Mouse (Mus musculus) kidney, embryonic 16.5 days (tissue): ENCODE measurements around the gene Col18a1. TPM values are rescaled to one million over a fixed set of nuclear protein-coding genes. Genes with fewer than 3 reads are reported as not detected.

Source experiments
- ATAC-seq: fragments of 200-750 bp; cut with Nextera tagmentation; 2 replicates; pipeline ENCODE4 v1.8.0; 2017; ENCODE audit warnings: moderate TSS enrichment; ENCODE audit not compliant: low FRiP score, low TSS enrichment
- H3K27ac ChIP-seq: fragments of 300-500 bp; sonication (generic); 2 replicates; pipeline ENCODE4 v1.5.1; 2014; ENCODE audit warnings: low read length
- H3K27me3 ChIP-seq: fragments of 300-500 bp; sonication (generic); 2 replicates; pipeline ENCODE4 v1.6.1; 2014; ENCODE audit warnings: low read length, control low read depth, mixed read lengths; ENCODE audit not compliant: insufficient read depth
- H3K36me3 ChIP-seq: fragments of 300-500 bp; sonication (generic); 2 replicates; pipeline ENCODE4 v1.6.1; 2014; ENCODE audit warnings: low read length, control low read depth, mixed read lengths; ENCODE audit not compliant: insufficient read depth
- H3K4me1 ChIP-seq: fragments of 300-500 bp; sonication (generic); 2 replicates; pipeline ENCODE4 v1.6.1; 2014; ENCODE audit warnings: low read length, control low read depth, mixed read lengths; ENCODE audit not compliant: insufficient read depth
- H3K4me2 ChIP-seq: fragments of 300-500 bp; sonication (generic); replicated peaks from 2 replicates; pipeline ENCODE4 v1.6.1; 2014; ENCODE audit warnings: low read depth, low read length
- H3K4me3 ChIP-seq: fragments of 300-500 bp; sonication (generic); 2 replicates; pipeline ENCODE4 v1.5.1; 2014; ENCODE audit warnings: mild to moderate bottlenecking, low read length
- H3K9ac ChIP-seq: fragments of 300-500 bp; sonication (generic); replicated peaks from 2 replicates; pipeline ENCODE4 v1.6.1; 2014; ENCODE audit warnings: low read length
- H3K9me3 ChIP-seq: fragments of 300-500 bp; sonication (generic); 2 replicates; pipeline ENCODE4 v1.6.1; 2016; ENCODE audit warnings: low read length, control low read depth
- WGBS: fragments of 180-500 bp; shearing (Covaris S2); extraction: QIAGEN DNeasy Blood & Tissue Kit; methylation state at CpG from one replicate; pipeline ENCODE4 v1.1.7; 2014; 5-methylcytosine and 5-hydroxymethylcytosine counted together
- polyA plus RNA-seq: library from polyadenylated mRNA; unstranded; fragments of >200 nt; fragmentation: Nextera tagmentation; extraction: Ambion mirVana; gene quantifications from 2 replicates; pipeline ENCODE4 v1.2.1, GENCODE M21; 2015

Gene Col18a1
- polyA plus RNA-seq, 1 experiment from 2014 or later: 257 TPM

DNA sequence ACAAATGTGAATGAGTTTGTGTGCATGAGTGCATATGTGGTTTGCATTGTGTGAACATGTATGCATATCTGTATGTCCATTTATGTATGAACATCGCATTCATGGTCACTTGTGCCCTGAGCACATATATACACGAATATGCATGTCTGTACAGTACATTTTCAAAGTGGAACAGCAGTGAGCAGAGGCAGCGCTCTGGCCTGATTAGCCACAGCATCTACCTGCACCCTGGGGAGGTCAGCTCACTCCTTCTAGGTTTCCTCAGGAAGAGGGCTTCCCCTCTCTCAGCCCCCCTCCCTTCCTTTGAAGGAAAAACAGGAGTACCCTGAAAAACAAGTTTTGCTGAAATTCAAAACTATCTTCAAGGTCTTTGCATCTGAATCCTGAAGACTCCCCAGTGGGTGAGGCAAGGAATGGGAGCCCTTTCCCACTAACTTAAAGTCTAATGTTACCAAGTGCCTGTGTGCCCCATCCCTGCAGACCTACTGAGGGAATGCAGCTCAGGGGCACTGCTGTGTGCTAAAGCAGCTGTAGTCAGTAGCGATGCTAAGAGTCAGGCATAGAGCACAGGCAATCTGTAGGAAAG, 2.9 kb downstream of the Col18a1 start:
- no peaks in the 10 kb centered on the region; the same call in 1 of the 2 replicates for H3K27me3 ChIP-seq
- peak overlapping the region; percentile 69 for H3K4me2 ChIP-seq
- 65% methylated on average over 4 of the region's 4 CpGs for WGBS
- H3K4me1 ChIP-seq: peaks cover 52% of the 10 kb centered on the region
- H3K4me3 ChIP-seq: peak overlapping the region; percentile 67; the same call in 1 of the 2 replicates
- no peaks in the 10 kb centered on the region for H3K9me3 ChIP-seq
- peak overlapping the region; percentile 33 for H3K9ac ChIP-seq
- no peaks in the 10 kb centered on the region; the same call in 1 of the 2 replicates for H3K36me3 ChIP-seq
- no peak for ATAC-seq
- peak overlapping the region; percentile 52; the same call in 1 of the 2 replicates for H3K27ac ChIP-seq

GRCm38 (mm10) chr10:77159573-77159972, 6.8 kb downstream of the Col18a1 start:
- peaks cover 73% of the 10 kb centered on the region for H3K4me1 ChIP-seq

DNA sequence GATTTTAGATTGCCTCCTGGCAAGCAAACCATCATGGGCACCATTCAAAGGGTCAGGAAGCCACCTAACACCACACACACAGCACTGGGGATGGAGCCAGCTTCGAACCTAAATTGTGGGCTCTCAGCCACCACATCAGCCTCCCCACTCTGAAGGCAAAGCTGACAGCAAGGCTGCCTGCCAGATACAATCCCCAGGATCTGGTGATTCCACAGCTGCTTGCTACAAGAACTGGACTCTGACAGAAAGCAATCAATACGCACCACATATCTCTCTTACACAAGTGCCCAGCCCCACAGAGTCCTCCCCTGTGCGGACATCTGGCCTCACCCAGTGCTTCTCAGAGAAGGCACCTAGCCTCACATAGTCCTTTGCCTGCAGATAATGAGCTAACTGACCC, 7.4 kb downstream of the Col18a1 start:
- ATAC-seq: no peak
- whole genome bisulfite sequencing: 69% methylated on average over 3 of the region's 3 CpGs
- H3K9ac ChIP-seq: no peak overlapping the region
- peaks cover 73% of the 10 kb centered on the region for H3K4me1 ChIP-seq
- no peak overlapping the region for H3K4me3 ChIP-seq
- no peak overlapping the region for H3K27ac ChIP-seq
- no peaks in the 10 kb centered on the region; the same call in 1 of the 2 replicates for H3K36me3 ChIP-seq
- H3K4me2 ChIP-seq: no peak overlapping the region
- H3K9me3 ChIP-seq: no peaks in the 10 kb centered on the region
- no peaks in the 10 kb centered on the region for H3K27me3 ChIP-seq

More at GRCm38 (mm10) chr10:77159573-77159972, 6.8 kb downstream of the Col18a1 start:
- no peaks in the 10 kb centered on the region; the same call in 1 of the 2 replicates for H3K36me3 ChIP-seq
- H3K9me3 ChIP-seq: no peaks in the 10 kb centered on the region
- no peak overlapping the region for H3K4me3 ChIP-seq
- no peak overlapping the region for H3K4me2 ChIP-seq
- ATAC-seq: no peak
- H3K27me3 ChIP-seq: no peaks in the 10 kb centered on the region
- H3K9ac ChIP-seq: no peak overlapping the region
- no peak overlapping the region for H3K27ac ChIP-seq
- WGBS: 70% methylated on average over 8 of the region's 8 CpGs

- Histone ChIP-seq H3K9me3 (no peaks in the 10 kb centered on the region), H3K27me3 (no peaks in the 10 kb centered on the region), H3K9ac (no peak overlapping the region), H3K27ac (no peak overlapping the region), H3K4me3 (no peak overlapping the region), H3K4me1 (peaks cover 70% of the 10 kb centered on the region), H3K4me2 (no peak overlapping the region), H3K36me3 (no peaks in the 10 kb centered on the region)
- ATAC-seq: no peak
- WGBS: 25% methylated on average over 10 of the region's 11 CpGs
These were observed 8.9 kb downstream of the Col18a1 start for GRCm38 (mm10) chr10:77157245-77158019.

GRCm38 (mm10) chr10:77152178-77152621, 14.1 kb downstream of the Col18a1 start:
- no peaks in the 10 kb centered on the region for H3K27me3 ChIP-seq
- no peak overlapping the region for H3K9ac ChIP-seq
- no peak overlapping the region for H3K4me3 ChIP-seq
- peaks cover 68% of the 10 kb centered on the region for H3K4me1 ChIP-seq
- peak; percentile 91 for ATAC-seq
- H3K9me3 ChIP-seq: no peaks in the 10 kb centered on the region
- H3K36me3 ChIP-seq: no peaks in the 10 kb centered on the region
- 0 out of 2 replicates have a peak overlapping the region, but pooled peaks have one; percentile 16 for H3K4me2 ChIP-seq
- H3K27ac ChIP-seq: peak overlapping the region; percentile 94
- 13% methylated on average over 2 of the region's 2 CpGs for WGBS

DNA sequence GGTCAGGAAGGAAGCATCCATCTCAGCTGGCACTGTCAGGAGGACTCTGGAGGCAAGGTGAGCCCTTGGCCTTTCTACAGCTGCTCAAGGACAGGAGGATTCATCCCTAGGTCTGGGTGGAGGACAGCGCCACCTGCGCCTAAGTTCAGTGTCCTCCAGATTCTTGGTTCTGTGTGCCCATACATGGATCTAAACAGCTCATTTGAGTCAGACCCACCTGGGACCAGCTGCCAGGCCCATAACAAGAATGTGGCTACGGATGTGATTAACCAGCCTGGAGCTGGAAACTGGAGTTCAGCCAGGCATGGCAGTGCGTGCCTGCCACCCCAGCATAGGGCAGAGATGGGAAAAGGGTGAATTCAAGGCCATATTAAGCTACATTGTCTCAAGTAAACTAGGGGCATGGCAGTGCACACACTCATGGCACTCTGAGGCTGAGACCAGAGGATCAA, 14.8 kb downstream of the Col18a1 start:
- 49% methylated on average over 4 of the region's 4 CpGs for WGBS

GRCm38 (mm10) chr10:77150947-77151521, 15.3 kb downstream of the Col18a1 start:
- no peak for ATAC-seq
- no peaks in the 10 kb centered on the region for H3K27me3 ChIP-seq
- no peaks in the 10 kb centered on the region for H3K9me3 ChIP-seq
- 9% methylated on average over 14 of the region's 14 CpGs for WGBS
- peak overlapping the region; percentile 23 for H3K4me2 ChIP-seq
- H3K9ac ChIP-seq: peak overlapping the region; percentile 45
- H3K4me1 ChIP-seq: peaks cover 69% of the 10 kb centered on the region
- H3K27ac ChIP-seq: peak overlapping the region; percentile 94
- no peaks in the 10 kb centered on the region for H3K36me3 ChIP-seq
- no peak overlapping the region for H3K4me3 ChIP-seq

More for the DNA sequence above, 14.8 kb downstream of the Col18a1 start:
- no peaks in the 10 kb centered on the region for H3K9me3 ChIP-seq
- ATAC-seq: peak; percentile 39
- peak overlapping the region; percentile 94 for H3K27ac ChIP-seq
- peaks cover 68% of the 10 kb centered on the region for H3K4me1 ChIP-seq
- no peak overlapping the region for H3K4me3 ChIP-seq
- H3K36me3 ChIP-seq: no peaks in the 10 kb centered on the region
- H3K9ac ChIP-seq: peak overlapping the region; percentile 45
- peak overlapping the region; percentile 23 for H3K4me2 ChIP-seq
- no peaks in the 10 kb centered on the region for H3K27me3 ChIP-seq

GRCm38 (mm10) chr10:77150016-77150415, 16.3 kb downstream of the Col18a1 start:
- Histone ChIP-seq H3K4me2 (0 out of 2 replicates have a peak overlapping the region, but pooled peaks have one; percentile 23), H3K9ac (peak overlapping the region; percentile 45; the same call in 1 of the 2 replicates), H3K36me3 (no peaks in the 10 kb centered on the region), H3K27me3 (no peaks in the 10 kb centered on the region), H3K27ac (peak overlapping the region; percentile 94), H3K4me3 (no peak overlapping the region), H3K4me1 (peaks cover 69% of the 10 kb centered on the region), H3K9me3 (no peaks in the 10 kb centered on the region)
- WGBS: 28% methylated on average over 8 of the region's 8 CpGs
- ATAC-seq: no peak

GRCm38 (mm10) chr10:77147545-77147944, 18.8 kb downstream of the Col18a1 start:
- H3K4me2 ChIP-seq: no peak overlapping the region
- H3K9ac ChIP-seq: no peak overlapping the region
- ATAC-seq: no peak
- no peak overlapping the region for H3K4me3 ChIP-seq
- peak overlapping the region; percentile 84 for H3K27ac ChIP-seq
- WGBS: 87% methylated on average over 10 of the region's 10 CpGs
- H3K4me1 ChIP-seq: peaks cover 68% of the 10 kb centered on the region
- H3K36me3 ChIP-seq: no peaks in the 10 kb centered on the region
- H3K27me3 ChIP-seq: no peaks in the 10 kb centered on the region
- no peaks in the 10 kb centered on the region for H3K9me3 ChIP-seq
